Mouse (Mus musculus): ENCODE data around the gene Gbp5.
A peak's percentile ranks its signal among the peaks of the same experiment; 100 is the strongest.
"Not testable (repeated sequence)": the region's sequence is repeated elsewhere in the genome, so short reads cannot be mapped to it uniquely, and the experiment has no call there.

Gbp5 gene

GRCm38 (mm10) chr3:142546690-142547089, 52.9 kb downstream of the Gbp5 start:
- no peak for DNase-seq

DNA sequence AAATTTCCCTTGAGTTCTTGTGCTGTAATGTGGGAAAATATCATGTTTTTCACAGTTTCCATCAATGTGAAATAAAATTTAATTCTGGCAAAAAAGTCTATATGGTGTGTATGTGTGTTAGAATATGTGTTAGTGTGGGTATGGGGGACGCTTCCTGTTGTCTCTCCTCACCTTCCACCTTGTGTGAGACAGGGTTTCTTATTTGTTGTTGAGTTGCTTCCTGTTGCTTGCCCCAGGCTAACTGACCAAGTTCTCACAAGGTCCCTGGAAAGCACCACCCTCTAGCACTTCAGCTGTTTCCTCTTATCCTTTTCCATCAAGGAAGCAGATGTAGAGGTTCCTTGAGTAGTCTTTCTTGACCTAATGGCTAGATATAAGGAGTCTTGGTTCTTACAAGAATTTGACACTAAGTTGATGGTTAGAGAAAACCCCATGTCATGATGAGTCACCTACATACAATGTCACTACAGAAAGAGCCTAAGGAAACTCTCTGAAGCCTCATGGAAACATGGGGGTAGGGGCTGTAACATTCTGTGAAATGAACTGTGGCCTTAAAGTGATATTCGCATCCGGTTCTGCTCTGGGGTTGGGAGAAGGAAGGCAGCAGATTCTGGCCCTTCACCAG, 56.4 kb downstream of the Gbp5 start:
- DNase-seq, result no peak

- DNase-seq, result no peak
Measured at GRCm38 (mm10) chr3:142554601-142555000, 60.8 kb downstream of the Gbp5 start.

DNA sequence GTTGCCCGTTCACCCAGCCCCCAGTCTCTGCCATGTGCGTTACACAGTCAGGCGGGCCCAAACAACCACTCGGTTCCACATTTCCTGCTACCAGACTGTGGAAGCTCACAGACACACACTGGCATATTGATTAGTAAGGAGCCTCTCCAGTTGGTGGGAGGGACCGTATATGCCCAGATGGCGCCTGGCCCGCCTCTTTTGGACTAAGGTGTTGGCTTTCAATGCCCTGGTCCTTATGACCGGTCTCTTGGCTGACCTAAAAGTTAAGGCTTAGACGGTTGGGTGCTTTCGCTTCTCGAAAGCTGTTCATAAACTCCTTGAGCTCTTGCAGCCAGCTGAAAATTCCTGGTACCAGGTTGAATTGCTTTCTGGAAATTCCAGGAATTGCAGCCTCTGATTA, 61.8 kb downstream of the Gbp5 start:
- DNase-seq, result no peak

DNA sequence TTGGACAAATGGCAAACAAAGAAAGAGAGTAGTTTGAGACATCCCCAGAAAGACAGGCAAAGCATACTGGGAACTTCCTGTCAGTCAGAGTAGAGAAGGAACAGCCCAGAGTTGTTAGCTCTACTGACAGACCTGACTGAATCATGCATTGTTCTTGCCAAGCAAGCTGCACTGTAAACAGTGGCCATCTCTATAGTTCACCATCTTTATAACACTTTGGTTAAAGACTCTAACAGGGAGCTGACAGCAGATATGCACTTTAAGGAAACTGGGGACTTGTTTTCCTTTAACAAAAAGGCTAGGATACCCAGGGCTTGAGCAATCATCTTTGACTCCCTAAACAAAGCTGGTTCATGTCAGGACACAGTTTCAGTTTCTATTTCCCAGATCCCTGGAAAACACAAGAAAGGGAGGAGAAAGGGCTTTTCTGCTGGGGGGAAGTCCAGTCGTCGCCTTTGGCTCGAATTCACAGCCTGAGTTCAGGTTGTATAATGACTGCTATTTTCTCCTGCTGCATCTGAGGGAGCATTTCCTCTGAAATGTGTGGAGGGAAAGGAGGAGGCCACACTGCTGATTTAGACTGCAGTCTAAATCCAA, 66.0 kb downstream of the Gbp5 start, which contains the start of gene Gbp3:
Gene Gbp3, plus strand, starts transcription at position 395 of the 597 bp plus-strand sequence.
- DNase-seq, result no peak

DNA sequence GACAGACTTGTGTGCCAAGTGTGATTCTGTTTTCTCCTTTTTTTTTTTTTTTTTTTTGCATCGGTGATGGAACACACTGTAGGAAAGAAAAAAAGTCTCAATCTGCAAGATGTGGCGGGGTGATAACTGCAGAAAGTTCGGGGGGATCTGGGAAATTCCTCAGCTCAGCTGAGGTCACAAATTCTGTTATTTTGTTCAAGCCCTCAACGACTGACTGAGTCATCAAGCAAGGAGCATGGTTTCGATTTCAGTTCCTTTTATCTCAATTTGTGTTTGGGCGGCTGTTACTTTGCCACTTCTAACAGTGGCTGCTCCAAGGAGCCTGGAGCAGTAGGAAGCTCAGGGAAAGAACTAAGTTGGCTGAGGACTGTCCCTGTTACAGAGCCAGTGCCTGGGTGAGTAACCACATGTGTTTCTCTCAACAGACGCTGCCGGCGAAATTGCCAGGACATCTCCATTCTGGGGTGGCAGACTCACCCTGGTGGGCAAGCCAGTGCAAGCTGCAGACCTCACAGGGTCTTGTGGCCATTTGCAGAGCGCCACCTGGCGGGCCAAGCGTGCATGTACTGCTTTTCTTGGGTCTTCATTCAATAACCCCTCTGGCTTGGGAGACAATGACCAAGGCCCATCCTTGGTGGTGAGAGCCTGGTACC, 66.6 kb downstream of the Gbp5 start:
- peak; percentile 77 for DNase-seq

- no peak for DNase-seq
Measured at GRCm38 (mm10) chr3:142561045-142561646, 67.4 kb downstream of the Gbp5 start.

DNA sequence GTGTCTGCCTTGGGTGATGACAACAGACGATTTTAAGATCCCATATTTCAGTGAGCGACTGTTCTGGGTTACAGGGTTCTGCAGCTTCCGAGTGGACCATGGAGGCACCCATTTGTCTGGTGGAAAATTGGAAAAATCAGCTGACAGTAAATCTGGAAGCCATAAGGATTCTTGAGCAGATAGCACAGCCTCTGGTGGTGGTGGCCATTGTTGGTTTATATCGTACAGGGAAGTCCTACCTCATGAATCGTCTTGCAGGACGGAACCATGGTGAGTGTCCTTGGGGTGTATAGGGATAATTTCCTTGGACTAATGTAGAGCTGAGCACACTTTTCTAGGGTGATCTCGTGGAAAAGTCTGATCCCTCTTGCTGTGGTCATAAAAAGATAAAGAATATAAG, 67.9 kb downstream of the Gbp5 start:
- DNase-seq, result no peak

DNA sequence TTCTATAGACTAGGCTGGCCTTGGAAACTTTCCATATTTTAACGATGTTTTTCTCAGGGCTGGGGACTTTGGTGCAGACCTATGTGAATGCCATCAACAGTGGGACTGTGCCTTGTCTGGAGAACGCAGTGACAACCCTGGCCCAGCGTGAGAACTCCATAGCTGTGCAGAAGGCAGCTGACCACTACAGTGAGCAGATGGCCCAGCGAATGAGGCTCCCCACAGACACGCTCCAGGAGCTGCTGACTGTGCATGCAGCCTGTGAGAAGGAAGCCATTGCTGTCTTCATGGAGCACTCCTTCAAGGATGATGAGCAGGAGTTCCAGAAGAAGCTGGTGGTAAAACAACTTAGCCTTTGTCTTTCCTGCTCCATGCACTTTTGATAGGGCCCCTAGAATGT, 73.7 kb downstream of the Gbp5 start:
- not testable (repeated sequence) for DNase-seq

DNA sequence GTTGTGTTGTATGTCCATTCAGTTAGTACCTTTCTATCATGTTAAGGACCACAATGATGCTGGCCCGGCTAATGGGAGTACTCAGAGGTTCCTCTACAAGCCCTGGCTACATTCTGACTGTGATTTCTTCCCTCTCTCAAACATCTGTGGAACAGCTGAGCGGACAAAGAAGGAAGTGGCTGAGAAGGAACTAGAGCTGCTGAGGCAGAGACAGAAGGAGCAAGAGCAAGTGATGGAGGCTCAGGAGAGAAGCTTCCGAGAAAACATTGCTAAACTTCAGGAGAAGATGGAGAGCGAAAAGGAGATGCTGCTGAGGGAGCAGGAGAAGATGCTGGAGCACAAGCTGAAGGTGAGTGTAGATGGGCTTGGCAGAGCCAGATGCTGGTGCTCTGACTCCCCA, 77.0 kb downstream of the Gbp5 start:
- DNase-seq, result no peak
